Mouse (Mus musculus) forebrain, embryonic 14.5 days (tissue): ENCODE measurements around the gene Rilpl1. TPM values are rescaled to one million over a fixed set of nuclear protein-coding genes. Genes with fewer than 3 reads are reported as not detected.
"Not testable (repeated sequence)": the region's sequence is repeated elsewhere in the genome, so short reads cannot be mapped to it uniquely, and the experiment has no call there.

Source experiments
- ATAC-seq: fragments of 200-750 bp; cut with Nextera tagmentation; 2 replicates; pipeline ENCODE4 v1.8.0; 2017; ENCODE audit warnings: mild to moderate bottlenecking, moderate library complexity
- DNase-seq: peaks from one replicate; pipeline ENCODE4 v3.0.0-alpha.2; 2015; ENCODE audit warnings: low spot score
- H3K27ac ChIP-seq: fragments of 300-500 bp; sonication (generic); 2 replicates; pipeline ENCODE4 v1.5.1; 2014; ENCODE audit warnings: low read depth, mild to moderate bottlenecking, control low read depth, low read length, moderate library complexity
- H3K27me3 ChIP-seq: fragments of 300-500 bp; sonication (generic); replicated peaks from 2 replicates; pipeline ENCODE4 v1.6.1; 2014; ENCODE audit warnings: low read length, control low read depth, mixed read lengths; ENCODE audit not compliant: control insufficient read depth, insufficient read depth
- H3K36me3 ChIP-seq: fragments of 300-500 bp; sonication (generic); 2 replicates; pipeline ENCODE4 v1.6.1; 2014; ENCODE audit warnings: low read length, control low read depth; ENCODE audit not compliant: control insufficient read depth, insufficient read depth
- H3K4me1 ChIP-seq: fragments of 300-500 bp; sonication (generic); 2 replicates; pipeline ENCODE4 v1.6.1; 2014; ENCODE audit warnings: antibody characterized with exemption, low read length, control low read depth; ENCODE audit not compliant: control insufficient read depth, insufficient read depth
- H3K4me2 ChIP-seq: fragments of 300-500 bp; sonication (generic); 2 replicates; pipeline ENCODE4 v1.6.1; 2014; ENCODE audit warnings: mild to moderate bottlenecking, control low read depth, low read length
- H3K4me3 ChIP-seq: fragments of 300-500 bp; sonication (generic); 2 replicates; pipeline ENCODE4 v1.5.1; 2014; ENCODE audit warnings: low read depth, low read length, control low read depth
- H3K9ac ChIP-seq: fragments of 300-500 bp; sonication (generic); 2 replicates; pipeline ENCODE4 v1.6.1; 2014; ENCODE audit warnings: mild to moderate bottlenecking, low read length, control low read depth, moderate library complexity
- H3K9me3 ChIP-seq: fragments of 300-500 bp; sonication (generic); replicated peaks from 2 replicates; pipeline ENCODE4 v1.6.1; 2016; ENCODE audit warnings: low read length, control low read depth, mixed read lengths; ENCODE audit not compliant: control insufficient read depth
- WGBS: fragments of 180-500 bp; shearing (Covaris S2); extraction: QIAGEN DNeasy Blood & Tissue Kit; methylation state at CpG from one replicate; pipeline ENCODE4 v1.1.7; 2014; 5-methylcytosine and 5-hydroxymethylcytosine counted together
- polyA plus RNA-seq: library from polyadenylated mRNA; unstranded; fragments of >200 nt; fragmentation: Nextera tagmentation; extraction: Ambion mirVana; gene quantifications from 2 replicates; pipeline ENCODE4 v1.2.1, GENCODE M21; 2014

Rilpl1 gene
- polyA plus RNA-seq, 1 experiment from 2014 or later, result 10.4 TPM

DNA sequence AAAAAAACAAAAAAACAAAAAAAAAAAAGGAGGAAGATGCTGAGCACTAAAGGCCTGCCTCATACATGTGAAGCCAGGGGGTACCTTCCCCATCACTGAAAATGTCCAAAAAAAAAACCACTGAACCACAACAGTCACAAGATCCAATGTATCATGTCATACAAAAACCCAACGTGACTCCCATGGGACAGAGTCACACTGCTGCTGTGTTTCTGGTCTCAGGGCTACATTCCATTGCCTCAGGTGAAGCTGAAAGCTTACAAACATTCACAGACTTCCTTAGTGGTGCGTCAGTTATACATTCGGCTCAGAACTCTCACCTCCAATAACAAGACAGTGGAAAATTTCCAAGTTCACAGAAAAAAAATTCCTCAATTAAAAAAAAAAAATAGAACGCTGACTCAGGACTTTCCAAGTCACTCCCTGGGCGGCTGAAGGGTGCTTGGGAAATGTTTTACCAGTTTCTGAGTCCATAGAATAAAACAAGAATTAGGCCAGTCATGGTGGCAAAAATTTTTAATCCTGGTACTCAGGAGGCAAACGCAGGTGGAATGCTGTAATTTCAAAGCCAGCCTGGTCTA lies 60.5 kb downstream of the Rilpl1 start:
- peaks cover 13% of the 10 kb centered on the region; the same call in 1 of the 2 replicates for H3K36me3 ChIP-seq
- WGBS, result 90% methylated on average over 6 of the region's 6 CpGs
- ATAC-seq, result no peak
- no peak for DNase-seq
- H3K4me3 ChIP-seq, result no peak overlapping the region
- no peaks in the 10 kb centered on the region for H3K9me3 ChIP-seq
- H3K9ac ChIP-seq, result no peak overlapping the region
- H3K4me2 ChIP-seq, result no peak overlapping the region
- no peaks in the 10 kb centered on the region for H3K4me1 ChIP-seq
- H3K27me3 ChIP-seq, result no peaks in the 10 kb centered on the region
- H3K27ac ChIP-seq, result no peak overlapping the region

- no peaks in the 10 kb centered on the region for H3K9me3 ChIP-seq
- no peaks in the 10 kb centered on the region for H3K4me1 ChIP-seq
- WGBS, result 92% methylated on average over 6 of the region's 6 CpGs
- no peak overlapping the region for H3K4me2 ChIP-seq
- DNase-seq (no peak), ATAC-seq (no peak)
- H3K27ac ChIP-seq, result no peak overlapping the region
- no peak overlapping the region for H3K4me3 ChIP-seq
- no peaks in the 10 kb centered on the region for H3K27me3 ChIP-seq
- H3K36me3 ChIP-seq, result peaks cover 16% of the 10 kb centered on the region; the same call in 1 of the 2 replicates
- H3K9ac ChIP-seq, result no peak overlapping the region
These were observed 61.7 kb downstream of the Rilpl1 start for GRCm38 (mm10) chr5:124469486-124469885.

GRCm38 (mm10) chr5:124468365-124468764 lies 62.8 kb downstream of the Rilpl1 start:
- H3K27ac ChIP-seq, result no peak overlapping the region
- WGBS, result 92% methylated on average over 7 of the region's 7 CpGs
- H3K9me3 ChIP-seq, result no peaks in the 10 kb centered on the region
- peaks cover 19% of the 10 kb centered on the region; the same call in 1 of the 2 replicates for H3K36me3 ChIP-seq
- no peaks in the 10 kb centered on the region for H3K27me3 ChIP-seq
- DNase-seq (no peak), ATAC-seq (no peak)
- H3K9ac ChIP-seq, result no peak overlapping the region
- no peak overlapping the region for H3K4me3 ChIP-seq
- no peaks in the 10 kb centered on the region for H3K4me1 ChIP-seq
- no peak overlapping the region for H3K4me2 ChIP-seq

DNA sequence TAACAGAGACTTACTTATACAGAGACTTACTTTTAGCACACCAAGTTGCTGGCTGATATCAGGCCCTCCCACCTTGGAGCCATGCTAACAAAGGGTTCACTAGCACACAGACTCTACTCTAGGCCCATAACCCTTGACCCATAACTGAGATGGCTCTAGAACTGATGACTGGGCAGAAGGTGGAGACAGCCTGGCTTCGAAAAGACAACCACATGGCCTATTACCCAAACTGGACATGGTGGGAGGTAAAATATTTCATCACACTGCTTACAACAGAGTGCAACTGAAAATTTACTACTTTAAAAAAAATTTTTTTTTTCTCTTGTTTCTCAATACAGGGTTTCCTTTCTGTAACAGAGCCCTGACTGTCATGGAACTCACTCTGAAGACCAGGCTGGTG lies 63.4 kb downstream of the Rilpl1 start:
- Histone ChIP-seq H3K27me3 (no peaks in the 10 kb centered on the region), H3K36me3 (peaks cover 25% of the 10 kb centered on the region), H3K9ac (no peak overlapping the region), H3K4me2 (no peak overlapping the region), H3K9me3 (no peaks in the 10 kb centered on the region), H3K4me1 (no peaks in the 10 kb centered on the region), H3K27ac (no peak overlapping the region), H3K4me3 (no peak overlapping the region)
- WGBS, result 88% methylated on average over 1 of the region's 1 CpGs
- ATAC-seq (no peak), DNase-seq (no peak)

- Histone ChIP-seq H3K4me2 (no peak overlapping the region), H3K27ac (no peak overlapping the region), H3K4me1 (no peaks in the 10 kb centered on the region), H3K27me3 (no peaks in the 10 kb centered on the region), H3K4me3 (no peak overlapping the region), H3K36me3 (peaks cover 50% of the 10 kb centered on the region), H3K9me3 (no peaks in the 10 kb centered on the region), H3K9ac (no peak overlapping the region)
- ATAC-seq, result no peak
- DNase-seq, result no peak
These were observed 66.3 kb downstream of the Rilpl1 start for GRCm38 (mm10) chr5:124464905-124465304.

GRCm38 (mm10) chr5:124463462-124463861 lies 67.7 kb downstream of the Rilpl1 start:
- Histone ChIP-seq H3K9me3 (no peaks in the 10 kb centered on the region), H3K36me3 (peaks cover 57% of the 10 kb centered on the region), H3K4me1 (no peaks in the 10 kb centered on the region), H3K4me2 (no peak overlapping the region), H3K9ac (no peak overlapping the region), H3K27ac (no peak overlapping the region), H3K4me3 (no peak overlapping the region), H3K27me3 (no peaks in the 10 kb centered on the region)
- ATAC-seq (no peak), DNase-seq (no peak)
- WGBS, result 87% methylated on average over 5 of the region's 5 CpGs

DNA sequence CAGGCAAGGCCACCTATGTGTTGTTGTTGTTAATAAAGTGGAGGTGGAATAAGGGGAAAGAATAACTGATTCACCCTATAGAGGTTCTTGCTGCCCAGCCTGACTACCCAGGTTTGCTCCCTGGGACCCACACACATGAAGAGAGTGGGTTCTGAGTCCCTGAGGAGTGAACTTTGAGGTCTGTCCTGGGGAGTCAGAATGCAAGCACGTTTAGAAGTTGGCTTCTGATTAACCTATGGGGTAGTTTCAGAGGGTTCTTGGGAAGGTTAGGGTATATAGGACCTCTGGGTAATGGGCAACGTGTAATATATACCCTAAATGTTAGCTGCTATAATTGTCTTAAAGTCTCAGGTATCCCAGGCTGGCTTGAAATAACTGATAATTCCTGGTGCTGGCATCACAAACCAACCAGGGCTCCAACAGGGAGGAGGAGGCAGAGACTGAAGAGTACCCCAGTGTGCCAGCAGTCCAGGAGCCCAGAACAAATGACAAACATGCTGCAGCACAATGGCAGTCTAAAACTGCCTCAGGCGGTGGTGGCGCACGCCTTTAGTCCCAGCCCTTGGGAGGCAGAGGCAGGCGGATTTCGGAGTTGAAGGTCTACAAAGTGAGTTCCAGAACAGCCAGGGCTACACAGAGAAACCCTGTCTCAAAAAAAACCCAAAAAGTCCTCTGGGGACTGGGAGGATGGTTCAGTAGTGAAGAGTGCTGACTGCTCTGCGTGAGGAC lies 68.7 kb downstream of the Rilpl1 start:
- peaks cover 65% of the 10 kb centered on the region for H3K36me3 ChIP-seq
- H3K9me3 ChIP-seq, result no peaks in the 10 kb centered on the region
- WGBS, result 88% methylated on average over 8 of the region's 8 CpGs
- no peak overlapping the region for H3K4me2 ChIP-seq
- H3K27ac ChIP-seq, result no peak overlapping the region
- ATAC-seq (no peak), DNase-seq (no peak)
- no peak overlapping the region for H3K9ac ChIP-seq
- no peaks in the 10 kb centered on the region for H3K27me3 ChIP-seq
- H3K4me1 ChIP-seq, result no peaks in the 10 kb centered on the region
- no peak overlapping the region for H3K4me3 ChIP-seq

DNA sequence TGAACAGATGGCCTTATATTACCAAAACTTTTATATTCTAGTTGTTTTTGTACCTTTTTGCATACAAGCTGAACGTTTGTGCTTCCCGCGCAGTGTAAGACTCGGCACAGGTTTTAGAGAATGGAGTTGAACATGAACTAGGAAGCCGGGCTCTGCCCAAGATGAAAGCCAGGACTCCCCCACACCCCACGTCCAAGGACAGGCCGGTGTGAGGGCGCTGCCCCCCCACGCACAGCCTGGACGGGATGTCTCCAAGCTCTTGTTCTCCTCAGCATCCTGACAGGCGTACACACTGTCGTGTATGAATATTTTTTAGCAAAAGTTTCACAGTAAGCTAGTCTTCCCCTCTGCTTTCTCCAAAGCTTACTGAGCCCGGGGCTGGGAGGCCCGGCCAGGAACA lies 70.3 kb downstream of the Rilpl1 start:
- not testable (repeated sequence) for H3K9me3 ChIP-seq, H3K9ac ChIP-seq, H3K4me2 ChIP-seq, H3K4me1 ChIP-seq, H3K27me3 ChIP-seq, ATAC-seq, H3K27ac ChIP-seq, H3K4me3 ChIP-seq, DNase-seq
- peaks cover 76% of the 10 kb centered on the region for H3K36me3 ChIP-seq
- WGBS, result 93% methylated on average over 14 of the region's 14 CpGs

DNA sequence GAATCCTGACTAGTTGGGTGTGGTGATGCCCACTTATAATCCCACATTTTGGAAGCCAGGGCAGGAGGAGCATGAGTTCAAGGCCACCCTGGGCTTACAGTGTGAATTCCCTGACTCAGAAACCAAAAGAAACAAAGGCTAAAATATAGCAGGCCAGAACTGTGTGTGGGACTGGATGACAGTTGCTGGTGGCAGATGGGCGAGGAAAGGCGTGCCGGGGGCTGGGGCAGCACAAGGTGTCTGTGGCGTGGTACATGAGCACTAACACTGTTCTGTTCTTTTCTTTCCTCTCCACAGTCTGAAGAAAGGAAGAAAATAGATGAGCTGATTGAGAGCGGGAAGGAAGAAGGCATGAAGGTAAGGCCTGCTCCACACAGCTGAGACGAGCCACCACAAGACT lies 74.4 kb downstream of the Rilpl1 start:
- H3K9me3 ChIP-seq, result no peaks in the 10 kb centered on the region
- H3K4me2 ChIP-seq, result no peak overlapping the region
- DNase-seq (no peak), ATAC-seq (no peak)
- no peak overlapping the region for H3K27ac ChIP-seq
- H3K4me3 ChIP-seq, result no peak overlapping the region
- no peaks in the 10 kb centered on the region for H3K4me1 ChIP-seq
- H3K27me3 ChIP-seq, result no peaks in the 10 kb centered on the region
- H3K9ac ChIP-seq, result no peak overlapping the region
- H3K36me3 ChIP-seq, result peaks cover 92% of the 10 kb centered on the region
- 82% methylated on average over 6 of the region's 6 CpGs for WGBS
